Mouse (Mus musculus): Measurements from ENCODE around the gene Lpar5.

The Lpar5 gene

GRCm38 (mm10) chr6:125087937-125088336, 20.2 kb downstream of the Lpar5 start:
- peak; percentile 91 for DNase-seq

- DNase-seq: peak; percentile 99
Observed at GRCm38 (mm10) chr6:125088561-125089321, 21.0 kb downstream of the Lpar5 start.

GRCm38 (mm10) chr6:125089521-125090321, 22.0 kb downstream of the Lpar5 start:
- peak; percentile 99 for DNase-seq

GRCm38 (mm10) chr6:125090341-125091085, 22.8 kb downstream of the Lpar5 start:
- DNase-seq: no peak

- DNase-seq: peak; percentile 90
Observed at GRCm38 (mm10) chr6:125092372-125092771, 24.7 kb downstream of the Lpar5 start.

GRCm38 (mm10) chr6:125094843-125095242, 27.1 kb downstream of the Lpar5 start:
- DNase-seq: peak; percentile 90

- peak; percentile 99 for DNase-seq
Observed at GRCm38 (mm10) chr6:125095391-125096278, 27.9 kb downstream of the Lpar5 start, which contains the start of gene Chd4. TSS of gene Chd4 (plus strand) at chr6:125095981.

- no peak for DNase-seq
Observed at GRCm38 (mm10) chr6:125096279-125096596, 28.5 kb downstream of the Lpar5 start.

GRCm38 (mm10) chr6:125096597-125097345, 29.1 kb downstream of the Lpar5 start:
- peak; percentile 98 for DNase-seq

GRCm38 (mm10) chr6:125097346-125097689, 29.6 kb downstream of the Lpar5 start:
- DNase-seq: no peak

GRCm38 (mm10) chr6:125097951-125098350, 30.2 kb downstream of the Lpar5 start:
- DNase-seq: peak; percentile 93

GRCm38 (mm10) chr6:125098513-125098912, 30.8 kb downstream of the Lpar5 start:
- DNase-seq: peak; percentile 93

- DNase-seq: peak; percentile 97
Observed at GRCm38 (mm10) chr6:125099421-125099971, 31.8 kb downstream of the Lpar5 start.

- peak; percentile 90 for DNase-seq
Observed at GRCm38 (mm10) chr6:125101444-125101843, 33.7 kb downstream of the Lpar5 start.

GRCm38 (mm10) chr6:125104223-125104622, 36.5 kb downstream of the Lpar5 start:
- DNase-seq: peak; percentile 90

GRCm38 (mm10) chr6:125107705-125108104, 40.0 kb downstream of the Lpar5 start:
- DNase-seq: no peak

- peak; percentile 79 for DNase-seq
Observed at GRCm38 (mm10) chr6:125109371-125109770, 41.7 kb downstream of the Lpar5 start.

GRCm38 (mm10) chr6:125110927-125111326, 43.2 kb downstream of the Lpar5 start:
- DNase-seq: peak; percentile 90

- no peak for DNase-seq
Observed at GRCm38 (mm10) chr6:125112553-125112952, 44.8 kb downstream of the Lpar5 start.

- DNase-seq: no peak
Observed at GRCm38 (mm10) chr6:125119387-125119786, 51.7 kb downstream of the Lpar5 start.

GRCm38 (mm10) chr6:125128724-125129123, 61.0 kb downstream of the Lpar5 start:
- peak; percentile 89 for DNase-seq

Measured in heart, adult 11 months (tissue).